Mouse (Mus musculus) thymus, postnatal 4 days (tissue): ENCODE data around the gene Tmem236.

ENCODE experiments used
- DNase-seq: peaks from one replicate; pipeline ENCODE4 v3.0.0; 2021

Gene Tmem236

DNA sequence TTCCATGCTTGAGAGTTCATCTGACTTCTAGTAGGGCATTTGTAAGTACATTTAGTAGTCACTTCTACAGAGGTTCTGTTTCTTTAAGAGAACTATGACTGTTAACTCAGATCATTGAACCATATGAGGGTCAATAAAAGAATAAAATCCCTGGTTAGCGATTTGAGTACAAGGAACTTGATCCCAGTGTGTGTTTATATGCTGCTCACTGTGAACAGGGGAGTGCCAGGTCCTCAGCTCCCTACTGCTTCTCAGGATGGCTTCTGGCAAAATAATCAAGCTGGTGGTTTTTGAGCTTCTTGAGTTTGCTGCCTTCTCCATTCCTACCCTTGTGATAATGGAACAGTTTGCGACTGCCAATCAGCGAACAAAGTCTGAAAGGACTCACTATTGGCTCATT lies at the start of gene Tmem236:
Tmem236 (plus strand) TSS at position 190 of the 400 bp plus-strand sequence.
- no peak for DNase-seq

DNA sequence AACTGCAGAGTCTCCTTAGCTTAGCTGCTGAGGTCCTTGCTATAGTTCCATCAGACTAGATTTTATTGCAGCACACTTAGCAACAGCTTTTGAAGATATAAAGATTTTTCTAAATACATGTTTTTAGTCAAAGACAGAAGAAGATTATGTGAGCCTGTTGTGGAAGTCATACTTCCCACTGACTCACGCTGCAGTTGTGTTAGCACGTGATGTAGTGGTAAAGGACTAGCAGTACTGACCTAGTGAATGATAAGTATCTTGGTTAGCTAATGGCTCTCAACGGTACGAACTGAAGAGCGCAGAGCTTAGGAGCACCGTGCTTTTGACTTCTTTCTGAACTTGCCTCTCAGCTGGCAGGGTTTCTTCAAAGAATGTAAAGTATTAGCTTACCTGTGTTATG lies 47.9 kb upstream of the Tmem236 start:
- no peak for DNase-seq

DNA sequence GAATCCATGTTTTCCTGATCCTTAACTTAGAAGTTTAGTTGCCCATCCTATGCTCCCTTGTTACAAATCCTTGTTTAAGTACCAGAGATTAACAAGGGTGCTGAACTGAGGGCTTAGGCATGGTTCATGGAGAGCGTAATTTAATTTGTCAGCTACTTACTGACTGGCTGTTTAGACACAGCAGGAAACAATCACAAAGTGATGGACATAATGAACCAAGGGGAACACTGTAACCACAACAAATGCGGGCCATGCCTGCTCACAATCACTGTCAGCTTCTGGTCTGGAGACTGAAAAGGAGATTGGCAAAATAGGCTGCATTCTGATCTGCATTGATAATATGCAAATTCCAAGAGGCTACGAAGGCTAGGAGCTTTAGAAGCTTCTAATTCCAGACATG lies 46.7 kb upstream of the Tmem236 start:
- no peak for DNase-seq

DNA sequence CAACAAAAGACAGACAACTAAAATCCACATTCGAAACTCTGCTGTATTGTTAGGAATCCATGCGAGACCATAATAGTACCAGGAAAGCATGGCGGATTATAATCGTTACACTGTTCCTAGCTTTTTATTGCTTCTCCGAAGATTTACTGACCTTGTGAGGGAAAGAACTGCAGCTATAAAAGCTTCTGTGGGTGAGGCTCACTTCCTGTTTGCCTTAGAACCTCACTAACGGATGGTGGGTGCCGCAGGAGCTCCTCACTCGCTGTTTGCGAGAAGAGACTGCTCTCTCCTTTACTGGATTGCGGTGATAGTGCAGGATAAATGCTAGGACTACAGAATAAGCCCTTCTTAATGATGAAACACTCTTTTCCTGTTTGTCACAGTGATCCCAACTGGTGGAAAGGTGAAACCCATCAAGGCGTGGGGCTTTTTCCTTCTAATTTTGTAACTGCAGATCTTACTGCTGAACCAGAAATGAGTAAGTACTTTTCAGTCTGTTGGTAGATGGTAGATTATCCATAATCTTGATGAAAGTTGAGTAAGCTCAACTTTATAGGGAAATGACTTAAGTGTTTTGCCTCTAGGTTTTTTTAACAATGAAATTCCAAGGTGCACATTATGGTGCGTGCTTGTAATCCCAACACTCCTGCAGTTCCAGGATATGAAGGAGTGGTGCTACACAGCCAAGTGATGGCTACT lies 43.5 kb upstream of the Tmem236 start:
- DNase-seq, result peak; percentile 59

DNA sequence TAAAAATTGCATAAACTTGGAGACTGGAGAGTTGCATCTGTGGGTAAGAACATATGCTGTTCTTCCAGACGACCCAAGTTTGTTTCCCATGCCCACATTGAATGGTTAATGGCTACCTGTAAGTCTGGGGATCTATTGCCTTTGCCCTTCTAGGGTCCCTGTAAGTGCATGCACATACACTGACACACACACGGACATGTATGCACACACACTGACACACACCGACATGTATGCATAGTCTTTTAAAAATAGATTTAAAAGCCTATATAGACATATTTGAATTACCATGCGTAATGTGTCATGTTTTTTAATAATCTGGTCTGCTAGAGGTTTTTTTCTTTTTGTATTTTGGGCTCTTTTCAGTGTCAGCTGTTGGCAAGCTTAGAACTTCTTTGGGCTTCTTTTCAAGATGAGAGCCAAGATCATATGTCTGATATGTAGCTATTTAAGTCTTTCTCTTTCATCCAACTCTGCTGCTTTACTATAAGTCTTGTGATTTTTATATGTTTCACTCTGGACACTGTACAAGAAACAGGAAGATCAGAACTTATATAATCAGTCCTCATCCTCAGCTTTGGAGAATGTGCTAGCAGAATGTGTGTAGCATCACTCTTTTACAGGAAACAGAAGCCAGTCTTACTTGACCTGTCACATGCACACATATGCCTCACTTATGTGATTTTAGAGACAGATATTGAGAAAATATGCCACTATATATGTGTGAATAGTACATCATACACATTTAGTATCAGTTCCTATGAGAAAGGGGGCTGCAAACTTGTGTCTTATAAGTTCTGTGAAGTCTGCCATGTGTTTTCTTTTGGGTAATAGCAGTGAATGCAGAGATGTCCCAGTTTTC lies 41.6 kb upstream of the Tmem236 start:
- no peak for DNase-seq

DNA sequence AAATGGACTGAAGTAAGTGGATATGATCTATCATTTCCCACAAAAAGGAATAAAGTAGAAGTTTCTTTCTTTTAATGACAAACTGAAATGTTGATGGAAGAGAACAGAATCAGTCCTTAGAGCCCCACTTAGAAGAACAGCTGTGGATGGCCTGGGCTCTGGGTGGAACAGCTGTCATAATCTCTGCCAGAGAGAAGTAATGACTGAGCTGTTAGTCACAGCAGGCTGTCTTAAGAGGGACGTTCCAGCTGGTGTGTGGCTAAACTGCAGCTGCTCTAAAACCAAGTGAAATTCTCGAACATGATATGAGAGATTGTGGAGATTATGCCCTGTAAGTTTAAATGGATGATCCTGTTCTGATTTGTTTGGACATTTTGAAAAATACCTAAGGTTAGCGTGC lies 37.4 kb upstream of the Tmem236 start:
- DNase-seq, result no peak

DNA sequence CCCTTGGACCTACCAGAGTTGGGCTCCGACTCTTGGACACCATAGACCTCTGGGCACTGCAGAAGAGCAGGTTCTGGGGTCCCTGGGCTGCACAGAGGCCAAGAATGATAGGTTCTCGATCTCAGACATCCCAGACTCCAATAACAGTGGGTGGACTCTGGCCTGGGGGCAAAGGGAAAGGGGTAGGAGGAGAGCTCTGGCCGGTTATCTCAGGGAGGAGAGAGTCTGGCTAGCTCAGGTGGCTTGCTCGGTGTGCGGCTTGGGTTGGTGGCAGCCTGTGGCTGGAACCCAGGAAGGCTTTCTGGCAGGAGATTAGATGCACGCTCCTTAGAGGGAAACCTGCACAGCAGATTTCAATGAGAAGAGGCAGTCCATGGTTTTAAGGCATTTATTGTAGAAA lies 34.7 kb upstream of the Tmem236 start:
- no peak for DNase-seq

DNA sequence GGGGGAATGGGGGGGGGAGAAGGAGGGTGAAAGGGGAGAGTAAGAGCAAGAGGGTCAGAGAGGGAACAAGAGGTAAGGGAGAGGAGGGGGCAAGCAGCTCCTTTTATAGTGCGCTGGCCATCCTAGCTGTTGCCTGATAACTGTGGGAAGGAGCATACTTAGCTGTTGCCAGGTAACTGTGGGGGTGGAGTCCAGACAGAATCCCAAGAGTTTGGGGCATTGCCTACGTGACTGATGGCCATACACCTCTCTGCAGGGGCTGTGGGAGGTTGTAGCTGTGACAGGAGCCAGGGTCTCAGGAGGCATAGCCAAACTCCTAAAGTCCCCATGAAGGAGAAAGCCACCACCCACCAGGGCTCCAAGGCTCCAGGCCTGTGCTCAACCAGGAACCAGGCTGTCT lies 34.3 kb upstream of the Tmem236 start:
- no peak for DNase-seq

DNA sequence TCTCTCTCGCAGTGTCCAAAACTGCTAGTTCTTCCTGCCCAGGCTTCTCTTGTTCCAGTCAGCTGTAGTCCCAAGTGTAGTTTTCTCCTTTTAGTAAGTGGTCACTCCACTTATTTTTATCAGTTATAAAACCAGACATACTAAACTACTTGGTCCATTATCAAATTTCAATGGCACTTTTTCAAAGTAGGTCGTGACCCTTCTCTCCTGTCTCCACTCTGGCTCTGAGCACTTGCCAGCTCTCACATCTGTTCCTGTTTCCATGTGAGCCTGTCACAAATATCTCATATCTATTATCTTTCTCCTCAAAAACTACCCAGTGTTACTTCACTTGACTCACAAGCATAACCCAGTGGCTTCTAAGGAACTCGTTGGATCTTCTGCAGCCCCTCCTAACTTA lies 29.0 kb upstream of the Tmem236 start:
- DNase-seq, result no peak

DNA sequence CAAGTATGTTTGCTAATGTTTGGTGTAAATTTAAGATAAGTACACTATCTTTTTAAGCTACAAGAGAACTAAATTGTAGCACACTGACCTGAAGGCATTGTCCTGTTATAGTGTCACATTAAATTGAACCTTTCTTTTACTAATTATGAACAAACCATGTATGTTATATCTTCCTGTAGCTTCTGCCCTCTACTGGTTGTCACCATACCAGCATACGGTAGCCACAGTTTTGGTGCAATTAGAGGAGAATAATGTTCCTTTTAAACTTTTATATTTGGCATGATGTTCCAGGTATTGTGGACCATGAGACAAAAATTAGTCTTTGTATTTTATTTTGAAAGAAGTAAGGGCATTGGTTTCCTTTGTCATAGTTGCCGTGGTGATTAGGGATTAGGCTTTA lies 27.4 kb upstream of the Tmem236 start:
- peak; percentile 32 for DNase-seq

DNA sequence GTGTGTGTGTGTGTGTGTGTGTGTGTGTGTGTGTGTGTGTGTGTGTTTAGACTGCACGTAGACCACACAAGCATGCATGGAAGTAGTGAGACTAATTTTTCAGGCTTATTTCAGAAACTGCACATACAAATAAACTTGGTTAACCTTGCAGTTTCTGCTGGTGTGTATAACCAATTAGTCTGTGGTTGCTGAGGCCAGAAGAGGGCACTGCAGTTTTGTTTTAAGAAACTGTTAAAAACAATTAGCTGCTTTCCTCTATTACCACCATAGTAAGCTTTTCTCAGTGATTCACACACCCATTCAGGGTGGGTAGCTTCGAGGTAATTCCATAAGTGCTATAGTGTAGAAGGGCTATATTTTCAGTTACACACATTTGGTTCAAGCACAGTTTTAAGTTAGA lies 23.5 kb upstream of the Tmem236 start:
- DNase-seq, result no peak

DNA sequence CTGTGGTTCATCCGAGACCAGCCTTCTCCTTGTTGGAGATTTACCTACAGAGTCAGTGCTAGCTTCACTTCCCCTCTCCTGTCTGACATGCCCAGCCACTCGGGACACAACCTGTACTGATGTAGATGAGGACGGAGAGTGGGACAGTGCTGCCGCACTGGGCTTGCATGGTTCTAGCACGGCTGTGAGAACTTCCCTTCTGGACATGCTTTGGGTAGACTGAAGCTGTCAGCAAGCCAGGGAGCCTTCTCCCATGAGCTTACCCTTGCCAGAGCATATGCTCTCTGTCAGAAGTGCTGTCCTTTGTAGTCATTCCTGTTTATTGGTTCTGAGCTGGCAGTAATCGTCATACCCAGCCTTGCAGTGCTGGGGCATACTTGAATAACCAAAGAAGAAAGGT lies 22.5 kb upstream of the Tmem236 start:
- DNase-seq, result no peak

DNA sequence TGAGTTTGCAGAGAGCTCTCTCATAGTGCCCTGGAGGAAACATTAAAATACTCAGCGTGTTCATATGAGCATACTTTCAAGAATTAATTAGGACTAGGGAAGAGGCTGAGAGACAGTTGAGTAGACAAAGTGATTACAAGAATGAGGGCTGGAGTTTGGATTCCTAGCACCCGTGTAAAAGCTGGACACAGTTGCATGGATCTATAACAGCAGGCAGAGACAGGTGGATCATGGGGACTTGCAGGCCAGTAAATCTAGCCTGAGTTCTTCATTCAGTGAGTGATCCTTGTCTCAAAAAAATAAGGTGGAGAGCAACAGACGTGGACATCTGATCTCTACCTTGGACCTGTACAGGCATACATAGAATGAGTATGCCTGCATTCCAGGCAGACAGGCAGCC lies 15.3 kb upstream of the Tmem236 start:
- no peak for DNase-seq

DNA sequence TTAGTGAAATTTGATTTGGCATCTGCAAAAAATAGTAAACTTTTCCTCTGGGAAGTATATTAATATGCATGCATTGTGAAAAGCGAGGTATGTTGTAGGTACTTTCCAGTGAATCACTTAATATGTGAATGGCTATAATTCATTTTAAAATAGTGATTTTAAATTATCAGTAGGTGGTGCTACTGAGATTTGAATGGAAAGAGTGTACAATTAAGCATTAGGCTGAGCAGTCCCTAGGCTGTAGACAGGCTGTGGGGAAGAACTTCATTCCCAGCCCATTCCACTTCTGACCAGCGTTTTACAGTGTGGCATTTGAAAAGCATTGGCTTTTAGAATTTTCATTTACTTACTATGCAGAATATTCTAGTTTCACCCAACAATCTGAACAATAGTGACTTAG lies 14.6 kb upstream of the Tmem236 start:
- DNase-seq, result no peak

DNA sequence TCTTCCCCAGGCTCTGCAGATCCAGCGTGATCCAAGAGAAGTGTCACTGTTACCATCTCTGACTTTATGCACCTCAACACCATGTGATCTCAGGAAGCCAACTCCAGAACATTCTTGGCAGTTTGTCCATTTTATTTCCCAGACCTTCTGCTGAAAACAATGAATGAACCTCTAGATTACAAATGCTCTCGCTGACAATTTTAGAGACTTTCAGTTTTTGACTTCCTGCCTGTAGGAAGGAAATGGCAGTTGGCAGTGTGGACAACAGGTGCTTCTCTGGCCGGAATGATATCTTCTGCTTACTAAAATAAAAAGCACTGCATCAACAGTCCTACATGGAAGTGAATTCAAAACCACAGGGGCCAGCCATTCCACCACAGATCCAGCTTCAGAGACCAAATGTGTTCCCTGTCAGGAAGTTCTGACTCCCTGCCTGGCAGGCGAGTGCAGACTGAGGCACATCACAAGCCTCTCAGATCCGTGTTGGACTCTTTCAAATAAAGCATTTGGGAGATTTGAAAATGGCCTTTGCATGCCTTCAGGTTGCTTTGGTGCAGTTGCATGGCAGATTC lies 9.8 kb upstream of the Tmem236 start:
- peak; percentile 30 for DNase-seq

DNA sequence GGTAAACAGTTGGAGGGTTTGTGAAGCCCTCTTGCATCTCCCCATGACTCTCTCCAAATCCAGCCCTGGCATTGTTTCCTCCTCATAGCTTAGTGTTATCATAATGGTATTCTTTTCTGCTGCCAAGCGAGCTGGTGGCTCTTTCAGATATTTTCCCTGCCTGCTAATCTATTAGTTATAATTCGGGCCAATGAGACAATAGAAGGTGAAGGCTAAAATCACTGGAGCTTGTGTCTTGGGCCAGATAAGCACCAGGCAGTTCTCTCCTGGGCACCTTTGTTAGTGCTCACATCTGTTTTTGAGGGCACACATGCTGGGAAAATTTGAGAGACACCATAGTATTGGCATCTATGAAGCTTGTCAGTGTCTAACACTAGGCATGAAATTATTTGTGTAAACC lies 9.3 kb upstream of the Tmem236 start:
- no peak for DNase-seq

DNA sequence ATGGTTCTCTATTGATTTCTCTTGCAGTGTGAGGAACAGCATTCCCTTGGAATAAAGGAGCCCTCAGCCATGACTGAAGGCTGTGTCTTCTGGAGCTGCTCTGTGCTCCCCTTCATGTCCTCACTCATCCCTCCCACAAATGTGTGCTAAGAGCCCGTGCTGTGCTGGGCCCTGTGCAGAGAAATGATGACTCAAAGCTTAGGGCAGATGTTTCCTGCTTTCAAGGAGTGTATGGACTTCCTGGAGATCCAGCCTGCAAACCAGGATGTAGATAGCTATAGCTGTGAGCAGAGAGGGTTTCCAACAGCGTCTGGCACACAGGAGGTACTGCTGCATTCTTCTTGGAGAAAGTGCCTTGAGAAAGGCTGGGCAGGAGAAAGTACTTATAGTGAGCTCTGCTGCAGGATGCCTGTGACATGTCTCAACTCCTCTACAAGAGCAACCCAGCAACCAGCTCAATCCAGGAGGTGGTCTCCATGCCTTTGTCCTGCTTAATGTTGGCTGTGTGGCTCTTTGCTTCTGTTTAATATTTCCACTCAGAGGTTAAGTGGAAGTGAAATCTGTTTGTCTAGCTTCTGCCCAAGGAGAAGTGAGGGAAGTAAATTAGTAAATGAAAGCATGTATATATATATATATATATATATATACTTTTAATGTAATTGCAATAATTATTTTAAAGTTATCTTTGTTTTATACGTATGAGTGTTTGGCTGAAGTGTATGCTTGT lies 8.5 kb upstream of the Tmem236 start:
- peak; percentile 15 for DNase-seq

DNA sequence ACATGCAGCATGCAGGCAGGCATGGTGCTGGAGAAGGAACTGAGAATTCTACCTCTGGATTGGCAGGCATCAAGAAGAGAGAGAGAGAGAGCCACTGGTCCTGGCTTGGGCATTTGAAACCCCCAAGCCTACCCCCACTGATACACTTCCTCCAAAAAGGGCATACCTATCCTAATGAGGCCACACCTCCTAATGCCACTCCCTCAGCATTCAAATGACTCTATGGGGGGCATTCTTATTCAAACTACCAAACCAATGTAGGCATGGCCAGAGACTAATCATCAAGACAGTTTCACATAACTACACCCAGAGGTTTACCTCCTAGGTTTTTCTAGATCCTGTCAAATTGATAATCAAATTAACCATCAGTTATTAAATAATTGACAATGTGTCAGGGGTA lies 6.6 kb upstream of the Tmem236 start:
- DNase-seq, result no peak

DNA sequence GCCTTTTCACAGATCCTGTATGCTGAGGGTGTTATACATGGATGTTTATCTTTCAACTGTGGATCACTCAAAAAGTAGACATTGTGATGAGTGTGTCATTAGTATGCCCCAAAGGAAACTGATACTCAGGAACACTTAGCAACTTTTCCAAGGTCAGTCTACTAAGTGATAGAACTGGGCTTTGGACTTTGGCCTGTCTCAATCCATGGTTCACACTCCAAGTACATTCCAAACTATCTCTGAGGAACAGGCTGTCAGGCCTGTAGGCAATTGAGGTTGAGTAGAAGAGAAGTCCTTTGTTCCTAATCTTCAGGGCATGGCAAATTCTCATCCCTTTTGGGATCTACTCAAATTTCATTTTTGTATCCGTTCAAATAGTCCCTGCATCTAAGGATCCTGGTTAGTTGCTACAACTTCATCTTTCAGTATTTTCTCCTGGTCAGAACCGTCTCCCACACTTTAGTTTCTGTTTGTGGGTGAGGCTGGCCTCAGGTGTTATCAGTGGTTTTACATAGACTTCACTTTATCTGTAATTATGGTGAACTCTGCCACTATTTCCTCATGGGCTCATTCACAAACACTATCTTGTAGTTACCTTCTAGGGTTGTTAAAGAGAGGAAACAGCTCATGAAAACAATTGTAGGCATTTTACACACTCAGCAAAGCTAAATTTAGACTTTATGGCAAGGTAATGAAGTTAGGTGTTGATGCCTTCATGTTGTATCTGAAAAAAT lies 2.3 kb downstream of the Tmem236 start:
- no peak for DNase-seq

DNA sequence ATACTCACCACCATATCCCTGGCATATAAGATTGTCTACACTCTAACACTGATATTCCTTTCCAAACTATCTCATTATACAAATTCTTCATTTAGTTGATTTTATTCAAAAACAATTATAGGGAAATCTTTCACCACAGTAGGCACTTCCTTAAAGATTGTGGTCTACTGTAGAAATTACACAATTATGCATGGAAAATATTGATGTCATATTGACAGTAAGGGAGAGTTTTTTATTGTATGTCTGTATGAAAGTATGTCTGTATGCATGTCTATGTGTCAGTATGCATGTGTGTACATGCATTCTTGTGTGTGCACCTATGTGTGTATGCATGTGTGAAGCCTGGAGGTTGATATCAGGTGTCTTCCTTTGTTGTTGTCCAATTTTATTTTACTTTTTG lies 10.1 kb downstream of the Tmem236 start:
- DNase-seq, result no peak

DNA sequence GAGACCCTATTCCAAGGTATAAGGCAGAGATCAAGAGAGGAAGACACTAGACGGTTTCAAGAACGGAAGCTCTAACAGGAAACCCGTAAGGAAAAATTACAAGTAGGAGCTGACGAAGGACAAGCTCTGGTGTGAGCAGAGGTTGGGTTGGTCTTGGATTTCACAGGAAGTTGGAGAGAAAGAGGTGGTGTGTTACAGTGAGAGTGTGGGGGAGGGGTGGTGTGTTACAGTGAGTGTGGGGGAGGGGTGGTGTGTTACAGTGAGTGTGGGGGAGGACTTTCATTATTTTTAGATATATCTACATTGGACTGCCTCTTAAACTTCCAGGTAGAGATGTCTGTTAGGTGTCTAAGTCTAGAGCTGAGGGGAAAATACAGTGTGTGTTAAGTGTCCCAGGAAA lies 16.4 kb downstream of the Tmem236 start:
- DNase-seq, result peak; percentile 39

DNA sequence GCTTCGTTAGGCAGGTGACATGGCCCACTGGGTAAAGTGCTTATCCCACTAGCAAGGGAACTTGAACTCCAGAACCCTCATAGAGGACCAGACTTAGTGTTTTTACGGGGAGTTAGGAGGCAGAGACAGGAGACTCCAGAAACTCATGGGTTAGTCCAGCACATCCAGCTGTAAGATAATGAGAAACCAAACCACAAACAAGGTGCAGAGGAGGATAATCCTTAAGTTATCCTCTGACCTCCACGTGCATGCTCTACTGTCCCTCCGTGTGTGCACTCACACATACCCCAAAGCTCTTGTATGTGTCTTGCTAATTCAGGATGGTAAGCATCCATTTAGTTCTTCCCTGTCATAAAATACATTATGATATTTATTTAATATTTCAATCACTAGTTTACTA lies 17.3 kb downstream of the Tmem236 start:
- DNase-seq, result no peak

DNA sequence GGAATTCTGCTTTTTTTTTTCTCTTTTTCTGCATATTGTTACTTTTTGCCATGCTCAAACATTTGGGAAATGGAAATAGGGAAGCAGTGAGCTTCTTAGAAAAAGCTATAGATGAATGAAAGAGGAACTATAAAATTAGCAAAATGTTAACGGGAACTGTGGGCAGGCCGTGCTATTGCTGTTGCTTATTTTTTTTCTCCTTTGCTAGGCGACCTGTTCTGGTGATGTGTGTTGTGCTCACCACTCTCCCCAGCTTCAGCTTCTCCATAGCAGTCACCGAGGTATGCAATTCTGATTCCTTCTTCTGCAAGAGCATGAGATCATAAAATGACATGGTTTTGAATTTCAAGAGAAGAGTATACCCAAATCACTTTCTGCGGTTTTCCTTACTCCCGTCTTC lies 17.7 kb downstream of the Tmem236 start:
- DNase-seq, result no peak
